Mouse (Mus musculus): Measurements from ENCODE around the gene Ptcd3.
A peak's percentile ranks its signal among the peaks of the same experiment; 100 is the strongest.
"Not testable (repeated sequence)": the region's sequence is repeated elsewhere in the genome, so short reads cannot be mapped to it uniquely, and the experiment has no call there.

Gene Ptcd3

GRCm38 (mm10) chr6:71908481-71909381 is at the start of gene Ptcd3, which contains the start of gene Polr1a:
Gene Ptcd3, minus strand, starts transcription at chr6:71908750.
Gene Polr1a, plus strand, starts transcription at chr6:71909053.
- peak; percentile 85 to 92 for DNase-seq (ENCODE audit: low spot score in 2 of 2)

- DNase-seq (ENCODE audit: low spot score in 2 of 2), result no peak
Observed at GRCm38 (mm10) chr6:71951192-71951591, 42.6 kb upstream of the Ptcd3 start.

GRCm38 (mm10) chr6:71950592-71950991 is 42.0 kb upstream of the Ptcd3 start:
- DNase-seq (ENCODE audit: low spot score in 2 of 2), result no peak

GRCm38 (mm10) chr6:71949721-71950120 is 41.2 kb upstream of the Ptcd3 start:
- DNase-seq (ENCODE audit: low spot score in 2 of 2), result no peak

GRCm38 (mm10) chr6:71946121-71946520 is 37.6 kb upstream of the Ptcd3 start:
- DNase-seq (ENCODE audit: low spot score in 2 of 2), result no peak

- no peak for DNase-seq (ENCODE audit: low spot score in 2 of 2)
Observed at GRCm38 (mm10) chr6:71945101-71945500, 36.6 kb upstream of the Ptcd3 start.

GRCm38 (mm10) chr6:71940912-71941311 is 32.4 kb upstream of the Ptcd3 start:
- DNase-seq (ENCODE audit: low spot score in 2 of 2), result no peak

- peak in 1 of 2 experiments; percentile 36 for DNase-seq (ENCODE audit: low spot score in 2 of 2)
Observed at GRCm38 (mm10) chr6:71935737-71936136, 27.2 kb upstream of the Ptcd3 start.

- peak in 1 of 2 experiments; percentile 54 for DNase-seq (ENCODE audit: low spot score in 2 of 2)
Observed at GRCm38 (mm10) chr6:71934081-71934556, 25.6 kb upstream of the Ptcd3 start.

- no peak for DNase-seq (ENCODE audit: low spot score in 2 of 2)
Observed at GRCm38 (mm10) chr6:71932347-71932746, 23.8 kb upstream of the Ptcd3 start.

- DNase-seq (ENCODE audit: low spot score in 2 of 2), result no peak
Observed at GRCm38 (mm10) chr6:71930830-71931437, 22.4 kb upstream of the Ptcd3 start.

- DNase-seq (ENCODE audit: low spot score in 2 of 2), result no peak
Observed at GRCm38 (mm10) chr6:71930053-71930452, 21.5 kb upstream of the Ptcd3 start.

GRCm38 (mm10) chr6:71927911-71928310 is 19.4 kb upstream of the Ptcd3 start:
- DNase-seq (ENCODE audit: low spot score in 2 of 2), result no peak

- DNase-seq (ENCODE audit: low spot score in 2 of 2), result not testable (repeated sequence)
Observed at GRCm38 (mm10) chr6:71925233-71925632, 16.7 kb upstream of the Ptcd3 start.

GRCm38 (mm10) chr6:71920752-71921151 is 12.2 kb upstream of the Ptcd3 start:
- no peak for DNase-seq (ENCODE audit: low spot score in 2 of 2)

- no peak for DNase-seq (ENCODE audit: low spot score in 2 of 2)
Observed at GRCm38 (mm10) chr6:71911686-71912450, 3.3 kb upstream of the Ptcd3 start.

GRCm38 (mm10) chr6:71909840-71910239 is 1.3 kb upstream of the Ptcd3 start:
- DNase-seq (ENCODE audit: low spot score in 2 of 2), result no peak

- DNase-seq (ENCODE audit: low spot score in 2 of 2), result no peak
Observed at GRCm38 (mm10) chr6:71909384-71909783, 834 bp upstream of the Ptcd3 start.

- no peak for DNase-seq (ENCODE audit: low spot score in 2 of 2)
Observed at GRCm38 (mm10) chr6:71907702-71908235, 781 bp downstream of the Ptcd3 start.

GRCm38 (mm10) chr6:71893263-71893662 is 15.3 kb downstream of the Ptcd3 start:
- DNase-seq (ENCODE audit: low spot score in 2 of 2), result no peak

GRCm38 (mm10) chr6:71877965-71878760 is 30.4 kb downstream of the Ptcd3 start:
- DNase-seq (ENCODE audit: low spot score in 2 of 2), result no peak
